Mouse (Mus musculus): ENCODE results near the gene Rnasek.

The Rnasek gene

GRCm38 (mm10) chr11:70239541-70240279 is at the start of gene Rnasek, which contains the start of gene Gm21988:
Rnasek (minus strand) TSS chr11:70239842.
Gm21988 (minus strand) TSS chr11:70239830.
- ATAC-seq (ENCODE audit: low TSS enrichment), result peak; percentile 36

DNA sequence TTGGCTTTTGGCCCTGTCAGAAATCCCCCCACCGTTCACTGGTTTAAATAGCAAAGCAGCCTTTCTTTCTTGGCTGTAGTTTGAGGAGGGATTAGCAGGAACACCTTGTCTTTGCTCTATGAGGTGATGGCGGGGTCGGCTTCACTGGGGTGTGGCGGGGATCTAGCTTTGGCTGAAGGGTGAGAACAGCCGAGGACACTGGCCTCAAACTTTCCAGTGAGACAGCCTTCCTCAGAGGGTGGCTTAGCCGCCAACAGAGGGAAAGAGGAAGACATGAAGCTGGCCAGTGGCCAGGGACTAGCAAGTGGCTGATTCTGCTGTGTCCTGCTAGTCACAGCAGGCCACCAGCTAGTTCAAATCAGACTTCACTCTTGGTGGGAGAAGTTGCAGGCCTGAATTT is 49.6 kb upstream of the Rnasek start:
- no peak for ATAC-seq (ENCODE audit: low TSS enrichment)

GRCm38 (mm10) chr11:70288102-70288501 is 48.5 kb upstream of the Rnasek start:
- ATAC-seq (ENCODE audit: low TSS enrichment), result no peak

- no peak for ATAC-seq (ENCODE audit: low TSS enrichment)
Observed at GRCm38 (mm10) chr11:70285686-70286085, 46.0 kb upstream of the Rnasek start.

- no peak for ATAC-seq (ENCODE audit: low TSS enrichment)
Observed at GRCm38 (mm10) chr11:70284757-70285156, 45.1 kb upstream of the Rnasek start.

GRCm38 (mm10) chr11:70283666-70284065 is 44.0 kb upstream of the Rnasek start:
- no peak for ATAC-seq (ENCODE audit: low TSS enrichment)

DNA sequence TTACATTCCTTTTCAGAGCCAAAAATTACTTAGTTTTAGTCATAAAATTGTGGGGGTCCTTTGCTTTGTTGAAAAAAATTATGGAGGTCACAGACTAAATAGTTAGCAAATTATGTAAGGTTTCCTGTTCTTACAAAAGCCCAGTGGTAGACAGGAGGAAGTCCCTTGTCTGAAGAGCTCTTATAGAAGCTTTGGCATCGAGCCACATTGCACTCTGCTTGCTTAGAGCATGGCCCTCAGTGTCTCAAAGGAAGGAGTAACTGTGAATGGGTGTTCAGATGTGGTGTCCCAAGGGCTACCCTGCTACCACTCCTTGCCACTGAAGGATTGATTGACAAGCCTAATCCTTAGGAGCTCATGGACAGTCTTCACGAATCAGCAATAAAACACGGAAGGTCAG is 40.8 kb upstream of the Rnasek start:
- ATAC-seq (ENCODE audit: low TSS enrichment), result no peak

DNA sequence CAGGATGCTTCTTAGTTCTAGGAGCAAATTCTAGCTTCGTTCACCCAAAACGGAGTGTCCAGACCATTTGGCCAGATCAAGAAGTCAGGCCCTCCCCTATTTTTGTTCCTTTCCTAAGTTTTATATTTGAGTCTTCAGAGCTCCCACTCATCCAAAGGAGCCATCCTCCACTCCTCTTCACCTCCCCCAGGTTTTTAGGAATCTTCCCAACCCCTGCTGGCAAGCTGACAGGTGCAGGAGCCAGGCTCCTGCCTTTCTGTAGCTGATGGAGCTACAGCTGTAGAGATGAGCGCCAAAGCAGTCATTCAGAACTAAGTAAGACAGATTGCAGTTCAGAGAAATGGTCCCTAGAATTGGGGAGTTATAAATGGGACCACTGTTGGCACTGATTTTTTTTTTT is 39.3 kb upstream of the Rnasek start:
- no peak for ATAC-seq (ENCODE audit: low TSS enrichment)

- no peak for ATAC-seq (ENCODE audit: low TSS enrichment)
Observed at GRCm38 (mm10) chr11:70271641-70272040, 32.0 kb upstream of the Rnasek start.

DNA sequence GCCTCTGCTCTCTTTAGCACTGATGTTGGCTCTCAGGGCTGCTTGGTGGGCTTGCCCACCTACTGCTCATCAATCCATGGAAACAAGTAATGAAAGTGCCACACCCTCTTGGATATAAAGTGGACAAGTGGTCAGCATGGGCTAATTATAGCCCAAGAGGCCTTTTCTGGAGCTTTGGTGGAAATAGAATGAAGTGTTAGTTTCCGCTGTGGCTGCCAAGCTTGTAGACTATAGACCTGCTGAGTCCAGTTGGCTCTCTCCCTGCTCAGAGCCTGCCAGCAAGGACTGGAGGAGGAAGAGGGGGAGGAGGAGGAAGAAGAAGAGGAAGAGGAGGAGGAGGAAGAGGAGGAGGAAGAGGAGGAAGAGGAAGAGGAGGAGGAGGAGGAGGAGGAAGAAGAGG is 26.8 kb upstream of the Rnasek start:
- ATAC-seq (ENCODE audit: low TSS enrichment), result no peak

GRCm38 (mm10) chr11:70265819-70266218 is 26.2 kb upstream of the Rnasek start:
- no peak for ATAC-seq (ENCODE audit: low TSS enrichment)

DNA sequence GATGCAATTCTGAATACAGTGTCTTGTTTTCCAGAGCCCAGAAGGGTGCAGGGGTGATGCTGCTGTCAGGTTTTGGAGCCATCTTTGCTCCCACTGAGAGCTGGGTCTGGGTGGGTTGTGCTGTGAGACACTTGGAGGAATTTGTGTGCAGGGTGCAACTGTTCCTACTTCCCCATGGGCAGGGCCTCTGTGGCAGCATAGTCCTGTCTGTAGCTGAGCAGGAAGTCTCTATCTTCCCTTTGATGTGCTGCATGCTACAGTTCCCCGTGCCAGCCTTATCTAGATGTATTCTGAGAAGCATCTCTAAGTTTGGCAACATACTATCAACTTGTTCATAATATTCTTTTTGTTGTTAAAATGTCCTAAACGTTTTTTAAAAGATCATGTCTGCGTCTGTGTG is 25.6 kb upstream of the Rnasek start:
- no peak for ATAC-seq (ENCODE audit: low TSS enrichment)

DNA sequence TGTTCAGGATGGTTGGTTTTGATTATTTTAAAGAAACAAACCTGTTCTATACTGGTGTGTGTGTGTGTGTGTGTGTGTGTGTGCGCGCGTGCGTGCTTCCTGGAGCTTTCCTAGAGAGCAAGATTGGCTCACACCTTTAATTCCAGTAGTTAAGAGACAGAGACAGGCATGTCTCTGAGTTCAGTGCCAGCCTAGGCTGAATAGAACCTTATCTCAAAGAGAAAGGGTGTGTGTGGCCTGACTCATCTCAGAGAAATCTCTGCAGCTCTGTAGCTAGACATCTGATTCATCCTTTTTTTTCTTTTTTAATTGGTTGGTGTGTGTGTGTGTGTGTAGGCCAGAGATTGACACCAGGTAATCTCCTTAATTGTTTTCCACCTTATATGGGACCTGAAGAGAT is 19.4 kb upstream of the Rnasek start:
- ATAC-seq (ENCODE audit: low TSS enrichment), result no peak

DNA sequence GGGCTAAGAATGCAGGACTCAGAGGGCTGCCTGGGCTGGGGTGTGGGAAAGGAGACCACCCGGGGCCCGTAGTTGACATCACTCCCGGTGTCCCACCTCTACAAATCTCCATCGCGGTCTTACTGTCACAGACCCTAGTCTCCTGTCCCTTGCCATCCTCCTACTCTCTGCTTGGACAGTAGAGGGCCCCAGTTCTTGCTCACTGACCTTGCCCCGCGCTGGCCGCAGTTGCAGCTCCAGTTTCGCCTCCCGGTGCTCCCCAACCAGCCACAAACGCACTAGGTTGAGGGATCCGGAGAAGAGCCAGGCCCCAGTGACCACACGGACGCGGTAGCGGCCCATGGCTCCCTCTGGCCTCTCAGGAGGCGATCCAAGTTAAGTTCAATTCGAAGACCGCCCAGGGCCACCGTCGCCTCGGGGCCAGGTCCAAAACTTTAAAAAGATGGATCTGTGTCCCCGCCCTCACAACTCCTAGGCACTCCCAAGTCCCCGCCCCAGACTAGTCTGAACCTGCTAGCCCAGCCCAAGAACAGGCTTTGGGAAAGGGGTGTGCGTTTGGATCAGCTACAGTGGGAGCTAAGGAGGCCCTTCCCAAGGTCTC is 15.4 kb upstream of the Rnasek start, which contains the start of gene Alox12:
TSS of gene Alox12 (minus strand) at position 423 of the 601 bp plus-strand sequence.
- ATAC-seq (ENCODE audit: low TSS enrichment), result no peak

- no peak for ATAC-seq (ENCODE audit: low TSS enrichment)
Observed at GRCm38 (mm10) chr11:70254337-70254736, 14.7 kb upstream of the Rnasek start.

DNA sequence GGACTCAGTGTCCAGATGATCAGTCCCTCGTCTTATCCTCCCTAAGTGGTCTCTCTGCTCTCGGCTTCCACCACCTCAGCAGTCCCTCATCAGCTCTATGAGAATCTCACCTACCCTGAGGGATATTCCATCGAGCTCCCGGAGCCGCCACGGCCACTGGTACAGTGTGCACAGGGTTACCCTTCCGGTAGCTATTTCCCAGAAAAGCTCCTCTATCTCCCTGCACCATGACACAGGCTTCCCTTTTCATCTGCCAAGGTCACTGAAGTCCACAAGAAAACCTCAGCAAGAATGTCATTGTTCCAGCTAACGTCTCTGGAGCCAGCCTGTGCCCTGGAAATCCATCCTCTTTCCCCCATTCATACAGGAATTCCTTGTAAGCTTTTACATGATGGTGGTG is 12.2 kb upstream of the Rnasek start:
- no peak for ATAC-seq (ENCODE audit: low TSS enrichment)

GRCm38 (mm10) chr11:70250150-70250549 is 10.5 kb upstream of the Rnasek start:
- ATAC-seq (ENCODE audit: low TSS enrichment), result no peak

DNA sequence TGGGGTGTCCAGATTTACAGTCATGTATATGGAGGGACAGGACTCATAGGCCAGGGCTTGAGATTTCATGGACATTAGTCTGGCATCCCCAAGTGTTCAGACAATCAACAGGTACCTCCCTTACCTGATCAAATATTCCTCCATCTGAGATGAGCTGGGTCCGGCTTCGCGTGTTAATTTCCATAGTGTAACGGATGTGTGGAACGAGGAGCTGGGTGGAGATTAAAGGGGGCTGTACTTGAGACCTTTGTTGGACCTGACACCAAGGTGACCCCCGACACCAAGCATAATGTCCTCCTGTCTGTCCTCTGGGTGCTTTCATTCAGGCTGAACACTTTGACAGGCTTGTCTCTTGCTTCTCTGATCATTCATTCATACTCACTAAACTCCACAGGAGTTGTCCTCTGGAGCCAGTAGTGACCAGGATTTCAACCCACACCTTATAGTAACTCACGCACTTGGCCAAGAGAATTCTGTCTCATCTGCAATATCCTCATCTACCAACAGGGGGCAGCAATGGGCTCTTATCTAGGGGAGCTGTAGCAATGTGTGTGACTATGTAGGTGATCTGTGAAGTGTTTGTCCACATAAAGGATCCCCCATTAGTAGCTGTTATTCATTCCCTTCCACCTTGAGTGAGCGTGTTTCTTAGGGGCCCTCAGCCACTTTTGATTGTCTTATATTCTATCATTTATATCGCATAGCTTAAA is 7.6 kb upstream of the Rnasek start:
- ATAC-seq (ENCODE audit: low TSS enrichment), result peak; percentile 41; the same call in 1 of the 2 replicates

- no peak for ATAC-seq (ENCODE audit: low TSS enrichment)
Observed at GRCm38 (mm10) chr11:70242591-70242990, 2.9 kb upstream of the Rnasek start.

DNA sequence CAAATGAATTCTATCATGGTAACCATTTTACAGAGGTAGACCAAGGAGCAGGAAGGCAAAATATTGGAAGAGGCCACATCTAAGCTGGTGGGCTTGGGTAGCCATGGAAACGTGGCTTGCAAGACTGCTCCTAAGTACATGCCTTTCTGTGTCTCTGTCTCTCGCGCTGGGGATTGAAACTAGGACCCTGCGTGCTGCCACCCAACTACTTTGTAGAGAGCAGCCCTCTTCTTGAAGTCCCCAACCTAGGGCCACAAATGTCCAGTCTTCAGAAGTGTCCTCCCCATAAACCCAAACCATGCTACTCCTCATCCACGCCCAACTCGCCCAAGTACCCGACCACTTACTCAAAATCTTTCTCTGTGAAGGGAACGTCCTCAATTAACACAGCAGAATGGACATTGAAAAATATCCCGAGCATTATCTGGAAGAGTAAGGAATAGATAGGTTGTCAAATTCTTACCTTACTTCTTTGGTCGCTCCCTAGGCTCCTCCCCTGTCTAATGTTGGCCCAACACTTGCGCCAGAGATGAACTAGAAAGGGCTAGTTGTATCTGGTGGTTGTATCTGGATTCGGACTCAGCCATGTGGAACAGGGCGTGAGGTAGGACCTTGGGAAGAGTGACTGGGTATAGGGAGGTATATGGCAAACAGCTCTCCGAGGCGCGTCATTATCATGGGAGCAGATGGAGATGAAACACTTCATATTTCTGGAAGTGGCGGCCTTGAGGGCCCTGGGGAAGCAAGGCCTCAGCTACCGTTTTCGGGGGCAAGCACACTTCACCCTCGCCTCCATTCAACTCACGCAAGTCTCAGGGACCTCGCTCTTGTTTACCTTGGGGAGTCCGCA is 826 bp downstream of the Rnasek start:
- ATAC-seq (ENCODE audit: low TSS enrichment), result peak; percentile 3; the same call in 1 of the 2 replicates

GRCm38 (mm10) chr11:70237457-70238167 is 2.0 kb downstream of the Rnasek start, which contains the start of gene 0610010K14Rik:
0610010K14Rik (minus strand) TSS chr11:70237914.
- peak; percentile 84 for ATAC-seq (ENCODE audit: low TSS enrichment)
